ENCODE assay signal across 9 mouse cellular contexts in the genomic region with DNA sequence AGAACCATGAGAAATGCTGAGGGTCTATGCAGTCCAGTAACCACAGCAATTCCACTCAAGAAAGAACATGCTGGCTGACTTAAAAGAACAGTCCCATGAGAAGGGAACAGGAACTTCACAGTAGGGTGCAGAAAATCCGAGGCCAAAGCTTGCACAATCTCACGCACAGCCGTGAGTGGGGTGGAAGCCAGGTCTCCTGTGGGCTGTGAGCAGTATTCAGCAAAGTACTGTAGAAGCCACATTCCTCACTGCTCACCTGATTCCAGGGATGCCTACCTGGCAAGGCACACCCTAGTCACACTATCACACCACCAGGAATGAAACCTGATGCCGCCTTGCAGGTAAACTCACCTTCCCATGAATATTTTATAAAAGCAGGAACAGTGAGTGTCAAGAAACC. TPM values are rescaled to one million over a fixed set of nuclear protein-coding genes. Genes with fewer than 3 reads are reported as not detected.
DNase-seq lines count a peak whose midpoint lies in the region; ATAC-seq lines count a peak whose summit lies in the region.
"Had no signal": no experiment of that assay in that cellular context is flagged by ENCODE, and none has a peak within 500 bp of the region (broad histone marks: within the 10 kb centered on the region; RNA-seq: fewer than 3 reads in every experiment).

No protein-coding gene starts in this region.

- peak; percentile 51 to 66 for DNase-seq in cerebellum, postnatal 10 days
- DNase-seq in cerebellum, adult 8-10 months, result no peak
- peak; percentile 45 to 70 for DNase-seq in lung, adult 18-20 months
- DNase-seq in lung, postnatal 14 days, result no peak
- DNase-seq in kidney, postnatal 36 days, result peak; percentile 47 to 53
- DNase-seq in ovary, postnatal 10 days (ENCODE audit: low spot score), result no peak
- DNase-seq in retina, embryonic 14.5 days (ENCODE audit: low spot score), result no peak

- ATAC-seq in neutrophil, adult 5-6 weeks (ENCODE audit: extremely low read depth, insufficient number of reproducible peaks, low FRiP score, poor library complexity, severe bottlenecking), result peak; percentile 31; the same call in 1 of the 2 replicates
- ATAC-seq: hindbrain, postnatal 0 days had no signal

RNA-seq across cellular contexts. Expression of a gene that starts 33.2 kb away (rescaled TPM):
- 162 and 165 TPM in 2 replicates for total RNA-seq in neutrophil, adult 5-6 weeks (2017)

Comparison
In these comparisons a context has a peak if more than half of its experiments do, and no peak if none do; other contexts are left out.
1. DNase-seq: peak in cerebellum, postnatal 10 days (2 of 2), lung, adult 18-20 months (2 of 2) and kidney, postnatal 36 days (2 of 2); none in cerebellum, adult 8-10 months (single experiment), lung, postnatal 14 days (single experiment), ovary, postnatal 10 days (single experiment) and retina, embryonic 14.5 days (single experiment).